Mouse (Mus musculus) liver (tissue): ENCODE results near the gene Foxi1.

Source experiments
- DNase-seq: peaks from one replicate; pipeline ENCODE4 v3.0.0-alpha.2; 2020; ENCODE audit warnings: mixed read lengths

Gene Foxi1

GRCm38 (mm10) chr11:34155235-34155634, 52.7 kb downstream of the Foxi1 start:
- DNase-seq, result no peak
